Mouse (Mus musculus): ENCODE data around the gene Tgm2.

DNA sequence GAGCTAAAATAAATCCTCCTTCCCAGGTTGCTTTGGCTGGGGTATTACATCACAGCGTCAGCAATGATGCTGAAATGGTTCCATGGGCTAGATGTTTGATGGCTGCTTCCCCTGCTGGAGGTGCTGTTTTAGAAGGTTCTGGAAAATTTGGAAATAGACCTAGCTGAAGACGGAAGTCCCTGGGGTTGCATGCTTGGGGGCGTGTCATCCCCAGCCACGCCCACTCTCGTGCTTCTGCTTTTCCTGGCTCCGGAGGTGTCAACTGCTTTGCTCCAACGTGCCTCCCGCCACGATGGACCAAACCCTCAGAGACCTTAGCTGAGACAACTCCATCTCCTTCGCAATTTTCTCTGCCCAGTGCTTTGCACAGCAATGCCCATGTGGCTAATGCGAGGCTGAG, 43.2 kb upstream of the Tgm2 start:
- TF ChIP-seq CTCF (IDR thresholded peaks at IDR 0.05; ENCODE audit: insufficient read depth, low read depth, low read length), result no peak
- TF ChIP-seq POLR2A (IDR thresholded peaks at IDR 0.05; ENCODE audit: insufficient read depth, low read depth, low read length), result no peak

Data from olfactory bulb, adult 2 months (tissue).